Mouse (Mus musculus) MEL (cell line): ENCODE measurements around the gene Dis3l2. TPM values are rescaled to one million over a fixed set of nuclear protein-coding genes. Genes with fewer than 3 reads are reported as not detected.

Experiments
- DNase-seq: peaks from one replicate; pipeline ENCODE4 v3.0.0; 2011; ENCODE audit warnings: low read depth, low spot score
- H3K27ac ChIP-seq: 2 replicates; pipeline ENCODE4 v1.5.1; 2012; ENCODE audit warnings: low read depth, mild to moderate bottlenecking, control low read depth, low read length, moderate library complexity; ENCODE audit not compliant: control insufficient read depth
- H3K27me3 ChIP-seq, 2 experiments: fragments of 150-350 bp in 1 of 2; sonication (generic) in 1 of 2; 2 replicates each; pipeline ENCODE4 v1.6.1; 2012; ENCODE audit warnings: low read length in 2 of 2, mild to moderate bottlenecking in 2 of 2, improper control_type of control experiment in 1 of 2, moderate library complexity in 1 of 2; ENCODE audit not compliant: insufficient read depth in 2 of 2, control insufficient read depth in 1 of 2
- H3K36me3 ChIP-seq, 2 experiments: 2 replicates each; pipeline ENCODE4 v1.6.1; 2012 to 2014; ENCODE audit warnings: low read length in 2 of 2, improper control_type of control experiment in 1 of 2, inconsistent platforms in 1 of 2, mild to moderate bottlenecking in 1 of 2; ENCODE audit not compliant: insufficient read depth in 2 of 2, control insufficient read depth in 1 of 2
- H3K4me1 ChIP-seq, 2 experiments: fragments of 150-350 bp in 1 of 2; sonication (generic) in 1 of 2; 2 replicates each; pipeline ENCODE4 v1.6.1; 2012; ENCODE audit warnings: low read length in 2 of 2, improper control_type of control experiment in 1 of 2, mild to moderate bottlenecking in 1 of 2; ENCODE audit not compliant: insufficient read depth in 2 of 2, control insufficient read depth in 1 of 2
- H3K4me3 ChIP-seq, 2 experiments: fragments of 150-350 bp in 1 of 2; sonication (generic) in 1 of 2; 2 replicates each; pipeline ENCODE4 v1.5.1; 2012; ENCODE audit warnings: low read depth in 2 of 2, low read length in 2 of 2, mild to moderate bottlenecking in 2 of 2, moderate library complexity in 2 of 2, control low read depth in 1 of 2, improper control_type of control experiment in 1 of 2; ENCODE audit not compliant: control insufficient read depth in 1 of 2, insufficient read depth in 1 of 2
- H3K79me2 ChIP-seq: 2 replicates; pipeline ENCODE4 v1.6.1; 2012; ENCODE audit warnings: mild to moderate bottlenecking, low read length, moderate library complexity; ENCODE audit not compliant: control insufficient read depth, poor library complexity, insufficient read depth
- H3K9ac ChIP-seq: 2 replicates; pipeline ENCODE4 v1.6.1; 2012; ENCODE audit warnings: low read depth, mild to moderate bottlenecking, control low read depth, low read length, moderate library complexity; ENCODE audit not compliant: control insufficient read depth, poor library complexity, severe bottlenecking
- H3K9me3 ChIP-seq: fragments of 150-350 bp; sonication (generic); replicated peaks from 2 replicates; pipeline ENCODE4 v1.6.1; 2012; ENCODE audit warnings: mild to moderate bottlenecking, low read length, improper control_type of control experiment, moderate library complexity; ENCODE audit not compliant: insufficient read depth
- EP300 ChIP-seq, 2 experiments: IDR thresholded peaks; 2 replicates each; pipeline ENCODE4 v1.6.1; 2011; ENCODE audit warnings: improper control_type of control experiment in 2 of 2, low read length in 2 of 2, low read depth in 1 of 2, mild to moderate bottlenecking in 1 of 2
- ETS1 ChIP-seq: IDR thresholded peaks from 2 replicates; pipeline ENCODE4 v1.6.1; 2012; ENCODE audit warnings: low read depth, mild to moderate bottlenecking, inconsistent platforms, low read length, improper control_type of control experiment, moderate library complexity
- GABPA ChIP-seq: IDR thresholded peaks from 2 replicates; pipeline ENCODE4 v1.6.1; 2012; ENCODE audit warnings: low read depth, mild to moderate bottlenecking, inconsistent platforms, low read length, improper control_type of control experiment, moderate library complexity
- HCFC1 ChIP-seq: IDR thresholded peaks from 2 replicates; pipeline ENCODE4 v1.6.1; 2012; ENCODE audit warnings: low read depth, mild to moderate bottlenecking, inconsistent platforms, low read length, improper control_type of control experiment, moderate library complexity
- MAFK ChIP-seq: IDR thresholded peaks from 2 replicates; pipeline ENCODE4 v1.6.1; 2011; ENCODE audit warnings: low read depth, mild to moderate bottlenecking, low read length, improper control_type of control experiment, borderline replicate concordance
- MAZ ChIP-seq: IDR thresholded peaks from 2 replicates; pipeline ENCODE4 v1.6.1; 2012; ENCODE audit warnings: low read depth, mild to moderate bottlenecking, inconsistent platforms, low read length, improper control_type of control experiment
- MYB ChIP-seq: IDR thresholded peaks from 2 replicates; pipeline ENCODE4 v1.6.1; 2011; ENCODE audit warnings: mild to moderate bottlenecking, low read depth, low read length, improper control_type of control experiment
- MYC ChIP-seq: IDR thresholded peaks from 2 replicates; pipeline ENCODE4 v1.6.1; 2011; ENCODE audit warnings: low read depth, mild to moderate bottlenecking, low read length, improper control_type of control experiment, moderate library complexity
- POLR2A ChIP-seq, 2 experiments: IDR thresholded peaks; 2 replicates each; pipeline ENCODE4 v1.6.1; 2011 to 2012; ENCODE audit warnings: low read length in 2 of 2, mild to moderate bottlenecking in 2 of 2, control low read depth in 1 of 2, improper control_type of control experiment in 1 of 2, low read depth in 1 of 2, moderate library complexity in 1 of 2; ENCODE audit not compliant: control insufficient read depth in 1 of 2, insufficient read depth in 1 of 2, poor library complexity in 1 of 2
- POLR2AphosphoS2 ChIP-seq: IDR thresholded peaks from 2 replicates; pipeline ENCODE4 v1.6.1; 2011; ENCODE audit warnings: low read length, improper control_type of control experiment
- RCOR1 ChIP-seq: IDR thresholded peaks from 2 replicates; pipeline ENCODE4 v1.6.1; 2012; ENCODE audit warnings: low read depth, mild to moderate bottlenecking, inconsistent platforms, low read length, improper control_type of control experiment
- SIN3A ChIP-seq: IDR thresholded peaks from 2 replicates; pipeline ENCODE4 v1.6.1; 2012; ENCODE audit warnings: low read length, improper control_type of control experiment, inconsistent platforms
- TAL1 ChIP-seq: IDR thresholded peaks from 2 replicates; pipeline ENCODE4 v1.6.1; 2012; ENCODE audit warnings: mild to moderate bottlenecking, inconsistent platforms, low read length, moderate library complexity, mixed read lengths
- TCF12 ChIP-seq: IDR thresholded peaks from 2 replicates; pipeline ENCODE4 v1.6.1; 2014; ENCODE audit warnings: low read depth, mild to moderate bottlenecking, inconsistent platforms, low read length, improper control_type of control experiment, moderate library complexity
- USF1 ChIP-seq: IDR thresholded peaks from 2 replicates; pipeline ENCODE4 v1.6.1; 2014; ENCODE audit warnings: low read depth, mild to moderate bottlenecking, inconsistent platforms, low read length, improper control_type of control experiment, moderate library complexity
- ZNF384 ChIP-seq: IDR thresholded peaks from 2 replicates; pipeline ENCODE4 v1.6.1; 2012; ENCODE audit warnings: low read depth, mild to moderate bottlenecking, inconsistent platforms, low read length, improper control_type of control experiment
- polyA plus RNA-seq, 2 experiments: library from polyadenylated mRNA; stranded (reverse) in 1 of 2; unstranded in 1 of 2; fragments of >175 nt in 1 of 2; fragments of >200 nt in 1 of 2; gene quantifications; 2 replicates each; pipeline versions ENCODE4 v1.2.1 to v1.2.4; 2012; ENCODE audit warnings: low replicate concordance in 2 of 2, low read depth in 1 of 2; ENCODE audit not compliant: insufficient read length in 2 of 2, insufficient read depth in 1 of 2, missing spikeins in 1 of 2
- total RNA-seq: library from RNA; depleted of rRNA; stranded (reverse); fragments of 300-350 nt; gene quantifications from 2 replicates; pipeline ENCODE4 v1.2.3, GENCODE M21; 2012

The Dis3l2 gene
- total and polyA plus RNA-seq, 3 experiments, result 16.9 to 17.3 TPM; not detected in 1

DNA sequence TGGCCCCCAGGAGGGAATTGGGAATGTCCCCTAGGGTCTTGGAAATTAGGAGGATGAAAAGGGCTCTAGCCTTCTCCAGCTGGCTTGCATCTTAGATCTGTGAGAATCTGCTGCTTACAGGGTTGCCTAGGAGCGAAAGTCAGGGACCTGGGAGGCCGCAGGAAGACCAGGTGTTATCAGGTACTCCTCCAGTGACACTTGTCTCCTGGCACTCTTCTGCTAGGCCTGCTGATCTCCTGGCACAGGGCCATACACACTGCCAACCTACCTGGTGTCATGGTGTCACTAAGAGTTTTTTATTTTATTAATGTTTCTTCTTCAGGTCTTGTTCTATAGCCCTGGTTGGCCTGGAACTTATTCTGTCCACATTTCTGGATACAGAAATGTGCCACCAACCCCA, 38.5 kb upstream of the Dis3l2 start:
- no peak overlapping the region for H3K9ac ChIP-seq
- TF ChIP-seq USF1 (no peak), POLR2AphosphoS2 (no peak), TAL1 (no peak), HCFC1 (no peak), EP300 (IDR thresholded peaks at IDR 0.05; ENCODE audit: low read depth in 1 of 2, low read length in 2 of 2) (no peak), TCF12 (no peak), GABPA (no peak), SIN3A (no peak), MYB (no peak)
- no peaks in the 10 kb centered on the region for H3K9me3 ChIP-seq
- no peak overlapping the region for H3K27ac ChIP-seq
- peaks cover 0 to 2% of the 10 kb centered on the region in 2 experiments; a peak in 1 of 4 replicates for H3K36me3 ChIP-seq
- no peaks in the 10 kb centered on the region; a peak in 1 of 4 replicates for H3K4me1 ChIP-seq
- H3K27me3 ChIP-seq, result no peaks in the 10 kb centered on the region; a peak in 1 of 4 replicates
- no peak overlapping the region for H3K4me3 ChIP-seq
- no peak for DNase-seq
- H3K79me2 ChIP-seq, result no peaks in the 10 kb centered on the region

DNA sequence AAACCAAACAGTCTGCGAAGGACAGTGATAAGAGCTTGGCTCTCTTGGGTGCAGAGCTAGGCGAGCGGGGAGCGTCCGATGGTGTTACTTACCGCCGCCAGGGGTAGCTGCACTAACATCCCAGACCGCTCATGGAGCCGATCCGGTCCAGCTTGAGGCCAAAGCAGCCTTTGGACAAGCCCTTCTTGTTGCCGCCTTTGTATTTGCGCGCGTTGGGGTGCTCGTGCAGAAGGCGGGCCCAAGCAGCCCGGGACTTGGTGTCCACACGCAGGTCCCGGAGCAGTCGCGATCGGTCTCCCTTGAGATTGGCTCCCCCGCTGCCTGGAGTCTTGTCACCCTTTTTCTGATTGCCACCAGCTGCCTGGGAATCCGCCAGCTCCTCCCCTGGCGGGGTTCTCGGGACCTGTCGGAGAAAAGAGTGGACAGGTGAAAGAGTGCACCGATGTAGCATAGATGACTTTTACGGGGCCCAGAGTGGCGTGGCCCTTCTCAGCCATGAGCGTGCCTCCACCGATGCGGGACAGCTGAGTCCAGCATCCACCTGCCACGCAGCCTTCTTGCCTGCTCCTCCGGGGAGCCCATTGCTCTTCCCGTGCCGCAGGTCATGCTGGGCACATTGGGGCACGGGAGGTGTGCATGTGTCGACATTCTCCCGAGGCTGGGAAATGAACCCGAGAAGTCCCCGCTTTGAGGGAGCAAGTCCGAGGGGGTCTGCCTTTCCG, 33.9 kb upstream of the Dis3l2 start:
- no peaks in the 10 kb centered on the region for H3K9me3 ChIP-seq
- no peak overlapping the region for H3K27ac ChIP-seq
- no peaks in the 10 kb centered on the region for H3K79me2 ChIP-seq
- no peak overlapping the region for H3K4me3 ChIP-seq
- no peak overlapping the region for H3K9ac ChIP-seq
- H3K36me3 ChIP-seq, result no peaks in the 10 kb centered on the region
- DNase-seq, result no peak
- no peaks in the 10 kb centered on the region; a peak in 1 of 4 replicates for H3K4me1 ChIP-seq
- peaks cover 0 to 3% of the 10 kb centered on the region in 2 experiments; a peak in 1 of 4 replicates for H3K27me3 ChIP-seq
- TF ChIP-seq RCOR1, result no peak
- TF ChIP-seq POLR2AphosphoS2, result no peak
- no peak for TF ChIP-seq ZNF384
- no peak for TF ChIP-seq MYC
- no peak for TF ChIP-seq MAZ
- TF ChIP-seq HCFC1, result no peak
- TF ChIP-seq ETS1, result no peak
- TF ChIP-seq POLR2A (IDR thresholded peaks at IDR 0.05; ENCODE audit: control insufficient read depth in 1 of 2, insufficient read depth in 1 of 2, low read depth in 1 of 2, low read length in 2 of 2, poor library complexity in 1 of 2), result no peak
- no peak for TF ChIP-seq MAFK
- no peak for TF ChIP-seq MYB
